ENCODE assay signal across 18 mouse cellular contexts in the genomic region with DNA sequence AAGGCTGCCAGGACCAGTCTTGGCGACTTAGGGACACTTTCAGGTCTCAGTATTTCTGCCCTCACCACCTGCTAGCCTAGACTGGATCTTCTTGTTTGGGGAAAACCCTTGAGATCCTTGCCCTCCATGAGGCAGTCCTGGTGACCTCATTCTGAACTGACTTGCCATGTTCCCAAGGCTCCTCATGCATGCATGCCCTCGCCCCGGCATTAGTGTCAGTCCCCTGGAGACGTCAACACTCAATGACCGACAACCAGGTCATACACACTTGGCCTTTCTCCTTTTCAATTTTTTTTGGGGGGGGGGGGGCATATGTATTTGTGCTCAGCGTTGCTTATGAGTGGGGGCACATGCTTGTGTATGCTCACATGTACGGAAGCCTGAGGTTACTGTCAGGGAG.
DNase-seq lines count a peak whose midpoint lies in the region; ATAC-seq and TF ChIP-seq lines count a peak whose summit lies in the region.
"Had no signal": no experiment of that assay in that cellular context is flagged by ENCODE, and none has a peak within 500 bp of the region (broad histone marks: within the 10 kb centered on the region; RNA-seq: fewer than 3 reads in every experiment).

No protein-coding gene starts in this region.

- ATAC-seq in heart, embryonic 11.5 days (replicated peaks; ENCODE audit: insufficient number of reproducible peaks, low FRiP score, low TSS enrichment), result no peak
- ATAC-seq in kidney, postnatal 0 days (replicated peaks; ENCODE audit: low FRiP score, low read depth), result 0 out of 2 replicates have a peak, but pooled peaks have one; percentile 33
- ATAC-seq in liver, embryonic 16.5 days (ENCODE audit: low read depth), result no peak
- no peak for ATAC-seq in midbrain, embryonic 16.5 days
- ATAC-seq: forebrain, embryonic 14.5 days had no signal

- H3K4me2 ChIP-seq in heart, embryonic 11.5 days, result no peak overlapping the region; the same call in 1 of the 2 replicates
- no peak overlapping the region for H3K4me2 ChIP-seq in kidney, postnatal 0 days (ENCODE audit: low read length)
- peak overlapping the region; percentile 47; the same call in 1 of the 2 replicates for H3K4me2 ChIP-seq in liver, embryonic 16.5 days (ENCODE audit: low read depth, low read length)
- no peak overlapping the region for H3K4me2 ChIP-seq in midbrain, embryonic 16.5 days (ENCODE audit: low read length)
- H3K4me2 ChIP-seq: embryonic facial prominence, embryonic 13.5 days had no signal

- no peak for TF ChIP-seq CTCF in kidney, postnatal 0 days (IDR thresholded peaks at IDR 0.05; ENCODE audit: low read depth)

- peak overlapping the region; percentile 85; the same call in 1 of the 2 replicates for H3K27ac ChIP-seq in heart, embryonic 11.5 days (ENCODE audit: low read depth, low read length)
- no peak overlapping the region for H3K27ac ChIP-seq in kidney, postnatal 0 days
- H3K27ac ChIP-seq in liver, embryonic 16.5 days (ENCODE audit: low read length), result no peak overlapping the region; the same call in 1 of the 2 replicates
- peak overlapping the region; percentile 68; the same call in 1 of the 2 replicates for H3K27ac ChIP-seq in midbrain, embryonic 16.5 days (ENCODE audit: low read length)
- H3K27ac ChIP-seq in limb, embryonic 10.5 days, result no peak overlapping the region
- H3K27ac ChIP-seq: embryonic facial prominence, embryonic 13.5 days; macrophage had no signal

- no peaks in the 10 kb centered on the region for H3K27me3 ChIP-seq in heart, embryonic 11.5 days (ENCODE audit: control insufficient read depth, insufficient read depth, low read length)
- H3K27me3 ChIP-seq in kidney, postnatal 0 days (ENCODE audit: insufficient read depth, low read length), result no peaks in the 10 kb centered on the region
- H3K27me3 ChIP-seq in liver, embryonic 16.5 days (ENCODE audit: control insufficient read depth, insufficient read depth, low read depth, low read length), result no peaks in the 10 kb centered on the region
- H3K27me3 ChIP-seq in midbrain, embryonic 16.5 days (ENCODE audit: control insufficient read depth, insufficient read depth, low read depth, low read length), result no peaks in the 10 kb centered on the region
- 0 out of 2 replicates have a peak, but pooled peaks cover 9% of the 10 kb centered on the region for H3K27me3 ChIP-seq in limb, embryonic 10.5 days (ENCODE audit: low read depth, poor library complexity, severe bottlenecking)
- H3K27me3 ChIP-seq: embryonic facial prominence, embryonic 13.5 days had no signal

- H3K9ac ChIP-seq in heart, embryonic 11.5 days (ENCODE audit: low read depth, low read length), result no peak overlapping the region
- H3K9ac ChIP-seq in kidney, postnatal 0 days (ENCODE audit: low read depth, low read length), result no peak overlapping the region
- no peak overlapping the region for H3K9ac ChIP-seq in liver, embryonic 16.5 days (ENCODE audit: low read depth, low read length)
- no peak overlapping the region for H3K9ac ChIP-seq in midbrain, embryonic 16.5 days (ENCODE audit: low read depth, low read length)
- H3K9ac ChIP-seq: embryonic facial prominence, embryonic 13.5 days had no signal

- no peak for DNase-seq in heart, adult 9 months (ENCODE audit: low spot score in 2 of 2)
- DNase-seq in kidney, postnatal 0 days (ENCODE audit: low spot score), result no peak
- DNase-seq in kidney, postnatal 14 days, result no peak
- no peak for DNase-seq in limb, embryonic 10.5 days (ENCODE audit: low spot score)
- DNase-seq: B cell, adult 2 months; cerebellum, adult 8-10 months; gastrocnemius, postnatal 36 days; kidney, adult 2 months; kidney, postnatal 25 days; right cerebral cortex, postnatal 4 days; thymus, adult 2 months had no signal

- no peaks in the 10 kb centered on the region for H3K36me3 ChIP-seq in heart, embryonic 11.5 days (ENCODE audit: control insufficient read depth, insufficient read depth, low read length)
- no peaks in the 10 kb centered on the region for H3K36me3 ChIP-seq in kidney, postnatal 0 days (ENCODE audit: insufficient read depth, low read length)
- H3K36me3 ChIP-seq in liver, embryonic 16.5 days (ENCODE audit: control insufficient read depth, insufficient read depth), result no peaks in the 10 kb centered on the region
- H3K36me3 ChIP-seq in midbrain, embryonic 16.5 days (ENCODE audit: control insufficient read depth, insufficient read depth, low read length), result no peaks in the 10 kb centered on the region
- no peaks in the 10 kb centered on the region for H3K36me3 ChIP-seq in limb, embryonic 10.5 days
- H3K36me3 ChIP-seq: embryonic facial prominence, embryonic 13.5 days; hindbrain, embryonic 10.5 days had no signal

- no peaks in the 10 kb centered on the region for H3K9me3 ChIP-seq in heart, embryonic 11.5 days (replicated peaks; ENCODE audit: control insufficient read depth, low read length)
- no peaks in the 10 kb centered on the region for H3K9me3 ChIP-seq in kidney, postnatal 0 days (replicated peaks; ENCODE audit: low read length)
- H3K9me3 ChIP-seq in liver, embryonic 16.5 days (replicated peaks; ENCODE audit: control insufficient read depth, low read length), result no peaks in the 10 kb centered on the region; the same call in 1 of the 2 replicates
- no peaks in the 10 kb centered on the region for H3K9me3 ChIP-seq in midbrain, embryonic 16.5 days (replicated peaks; ENCODE audit: control insufficient read depth, low read length, poor library complexity, severe bottlenecking)
- H3K9me3 ChIP-seq in limb, embryonic 10.5 days (replicated peaks), result no peaks in the 10 kb centered on the region
- H3K9me3 ChIP-seq: embryonic facial prominence, embryonic 13.5 days had no signal

- peaks cover 55% of the 10 kb centered on the region for H3K4me1 ChIP-seq in heart, embryonic 11.5 days (ENCODE audit: control insufficient read depth, insufficient read depth, low read length)
- 0 out of 2 replicates have a peak, but pooled peaks cover 6% of the 10 kb centered on the region for H3K4me1 ChIP-seq in kidney, postnatal 0 days (replicated peaks; ENCODE audit: insufficient read depth, low read length)
- H3K4me1 ChIP-seq in liver, embryonic 16.5 days (ENCODE audit: control insufficient read depth, low read depth, low read length), result peaks cover 44% of the 10 kb centered on the region
- H3K4me1 ChIP-seq in midbrain, embryonic 16.5 days (ENCODE audit: control insufficient read depth, insufficient read depth, low read length), result peaks cover 9% of the 10 kb centered on the region
- peaks cover 31% of the 10 kb centered on the region for H3K4me1 ChIP-seq in limb, embryonic 10.5 days

- no peak overlapping the region for H3K4me3 ChIP-seq in heart, embryonic 11.5 days (ENCODE audit: low read depth, low read length)
- no peak overlapping the region for H3K4me3 ChIP-seq in kidney, postnatal 0 days (replicated peaks; ENCODE audit: low read depth, low read length)
- no peak overlapping the region for H3K4me3 ChIP-seq in liver, embryonic 16.5 days (ENCODE audit: low read depth, low read length)
- no peak overlapping the region for H3K4me3 ChIP-seq in midbrain, embryonic 16.5 days (ENCODE audit: low read depth, low read length)
- no peak overlapping the region for H3K4me3 ChIP-seq in limb, embryonic 10.5 days
- H3K4me3 ChIP-seq: embryonic facial prominence, embryonic 13.5 days; hindbrain, embryonic 10.5 days had no signal

- 55% methylated on average over 7 of the region's 7 CpGs for WGBS in heart, embryonic 11.5 days (ENCODE audit: insufficient replicate concordance)
- 76% methylated on average over 7 of the region's 7 CpGs for WGBS in kidney, postnatal 0 days
- WGBS in liver, embryonic 16.5 days (ENCODE audit: insufficient replicate concordance), result 78% methylated on average over 7 of the region's 7 CpGs
- WGBS in midbrain, embryonic 16.5 days, result 73% methylated on average over 7 of the region's 7 CpGs
- 75% methylated on average over 7 of the region's 7 CpGs for WGBS in limb, embryonic 10.5 days

Comparison
In these comparisons a context has a peak if more than half of its experiments do, and no peak if none do; other contexts are left out.
1. H3K27ac ChIP-seq: peak in heart, embryonic 11.5 days (single experiment) and midbrain, embryonic 16.5 days (single experiment); none in kidney, postnatal 0 days (single experiment), liver, embryonic 16.5 days (single experiment) and limb, embryonic 10.5 days (single experiment).